Mouse (Mus musculus) R1 (cell line): ENCODE data around the gene Tuba8.

Experiments
- DNase-seq: peaks from one replicate; pipeline ENCODE4 v3.0.0-alpha.2; 2018; ENCODE audit warnings: low read depth, low spot score

Gene Tuba8

GRCm38 (mm10) chr6:121226744-121227143, 16.2 kb downstream of the Tuba8 start:
- DNase-seq = no peak

- no peak for DNase-seq
Observed at GRCm38 (mm10) chr6:121228421-121228820, 17.9 kb downstream of the Tuba8 start.

GRCm38 (mm10) chr6:121232652-121233051, 22.2 kb downstream of the Tuba8 start:
- no peak for DNase-seq

DNA sequence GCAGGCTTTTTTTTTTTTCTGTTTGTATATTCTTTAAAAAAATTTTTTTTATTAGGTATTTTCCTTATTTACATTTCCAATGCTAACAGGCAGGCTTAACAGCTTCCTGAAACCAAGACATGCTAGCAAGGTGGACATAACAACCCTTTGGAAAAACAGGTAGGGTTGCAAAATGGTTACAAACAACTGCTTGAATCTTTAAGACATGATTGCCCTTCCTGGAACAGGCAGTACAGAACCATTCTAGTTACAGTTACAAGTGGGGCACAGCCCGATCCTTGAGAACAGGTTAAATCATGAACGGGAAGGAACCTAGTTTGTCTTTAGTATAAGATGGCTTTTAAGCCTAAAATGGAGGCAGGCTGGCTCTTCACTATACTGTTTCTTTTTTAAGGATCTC, 25.9 kb downstream of the Tuba8 start:
- DNase-seq = no peak

DNA sequence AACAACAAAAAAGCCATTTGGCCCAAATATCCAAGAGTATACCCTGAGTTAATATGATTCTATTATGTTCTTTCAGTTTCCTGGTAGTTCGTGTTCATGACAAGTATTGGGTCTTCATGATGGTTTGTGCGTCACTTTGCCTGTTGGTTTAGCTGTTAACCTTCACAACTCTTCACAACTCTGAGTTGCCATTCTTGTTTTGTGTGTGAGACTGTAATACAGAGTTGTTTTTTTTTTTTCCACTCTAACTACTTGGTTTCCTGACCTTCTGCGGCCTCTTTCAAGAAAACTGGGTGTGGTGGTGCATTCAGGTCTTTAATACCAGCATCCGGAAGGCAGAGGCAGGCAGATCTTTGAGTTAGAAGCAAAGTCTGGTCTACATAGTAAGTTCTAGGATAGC, 27.7 kb downstream of the Tuba8 start:
- no peak for DNase-seq

DNA sequence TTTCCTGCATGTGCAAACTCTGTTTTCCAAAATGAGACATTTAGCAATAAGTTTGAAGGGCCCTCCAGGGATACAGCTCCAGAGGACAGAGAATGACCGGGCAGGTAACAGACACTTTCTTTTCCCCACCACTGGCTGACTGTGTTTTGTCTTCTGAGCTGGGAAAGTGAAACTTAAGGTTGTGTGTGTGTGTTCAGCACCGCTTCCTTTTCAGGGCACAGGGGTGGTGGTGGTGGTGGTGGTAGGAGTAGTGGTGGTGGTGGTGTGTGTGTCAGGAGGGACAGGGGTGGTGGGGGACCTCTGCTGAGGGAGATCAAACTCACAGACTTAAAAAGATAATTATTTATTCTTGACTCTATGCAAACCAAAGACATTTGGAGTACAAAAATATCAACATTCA, 31.3 kb downstream of the Tuba8 start:
- DNase-seq = no peak

GRCm38 (mm10) chr6:121243161-121243560, 32.7 kb downstream of the Tuba8 start:
- DNase-seq = no peak

DNA sequence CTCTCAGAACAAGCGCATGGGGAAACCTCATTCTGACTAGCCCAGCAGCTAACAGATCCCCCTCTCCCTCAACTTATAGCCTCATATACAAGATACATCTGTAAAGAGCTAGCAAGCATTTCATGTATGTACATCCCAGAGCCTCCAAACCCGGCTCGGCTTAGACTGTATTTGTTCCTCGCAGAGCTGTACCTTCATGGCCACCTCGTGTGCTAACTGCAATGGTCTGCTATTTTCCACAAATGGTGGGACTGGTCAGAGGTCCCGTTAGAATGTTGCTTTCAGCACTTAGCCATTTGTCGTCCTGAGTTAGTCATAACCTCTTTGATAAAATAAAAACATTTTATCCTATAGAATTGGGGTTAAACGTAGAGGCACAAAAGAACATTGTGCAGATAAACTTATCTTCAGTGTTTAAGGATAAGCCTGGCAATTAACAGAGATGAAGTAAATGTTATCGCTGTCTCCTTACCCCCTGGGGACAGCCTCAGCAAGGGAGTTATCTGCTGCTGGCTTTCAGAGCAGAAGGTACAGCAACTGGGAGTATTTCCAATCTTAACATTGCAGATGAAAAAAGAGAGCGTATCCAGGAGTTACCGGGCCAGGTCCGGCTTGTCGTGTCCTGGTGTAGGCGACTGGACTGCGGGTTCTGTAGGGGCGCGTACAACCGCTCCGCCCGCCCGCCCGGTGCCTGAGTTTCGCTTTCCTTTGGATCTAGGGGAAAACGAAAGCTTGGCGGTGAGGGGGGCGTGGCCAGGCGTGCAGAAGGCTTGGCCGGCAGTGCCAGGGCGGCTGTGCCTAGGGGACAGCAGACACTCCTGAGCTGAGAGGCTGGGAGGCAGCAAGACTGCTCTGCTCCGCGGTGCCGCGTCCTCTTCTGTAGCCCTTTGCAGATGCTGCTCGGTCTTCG, 34.9 kb downstream of the Tuba8 start, which contains the start of gene Usp18:
Usp18 (plus strand) TSS at position 780 of the 910 bp plus-strand sequence.
- peak; percentile 57 for DNase-seq

GRCm38 (mm10) chr6:121246037-121246361, 35.5 kb downstream of the Tuba8 start:
- no peak for DNase-seq

- DNase-seq = no peak
Observed at GRCm38 (mm10) chr6:121250406-121250805, 39.9 kb downstream of the Tuba8 start.

GRCm38 (mm10) chr6:121251256-121251655, 40.8 kb downstream of the Tuba8 start:
- no peak for DNase-seq

DNA sequence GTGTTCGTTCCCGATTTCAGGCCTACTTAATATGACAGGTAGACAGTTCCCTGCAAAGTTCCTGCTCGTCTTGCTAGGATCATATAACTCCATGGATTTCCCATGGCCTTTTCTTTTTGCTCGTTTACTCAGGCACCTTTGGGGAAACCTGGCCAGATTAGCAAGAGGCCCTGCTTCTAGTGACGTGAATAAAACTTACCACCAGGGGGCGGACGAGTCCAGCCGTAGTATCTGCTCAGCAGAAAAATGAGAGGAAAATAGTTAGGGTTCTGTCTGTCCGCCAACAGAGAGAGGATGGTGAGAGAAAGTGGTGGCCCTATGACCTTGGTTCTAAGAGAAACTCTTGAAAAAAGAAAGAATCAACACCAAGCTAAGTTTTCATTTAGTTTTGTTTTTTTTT, 50.1 kb downstream of the Tuba8 start:
- DNase-seq = peak; percentile 80

DNA sequence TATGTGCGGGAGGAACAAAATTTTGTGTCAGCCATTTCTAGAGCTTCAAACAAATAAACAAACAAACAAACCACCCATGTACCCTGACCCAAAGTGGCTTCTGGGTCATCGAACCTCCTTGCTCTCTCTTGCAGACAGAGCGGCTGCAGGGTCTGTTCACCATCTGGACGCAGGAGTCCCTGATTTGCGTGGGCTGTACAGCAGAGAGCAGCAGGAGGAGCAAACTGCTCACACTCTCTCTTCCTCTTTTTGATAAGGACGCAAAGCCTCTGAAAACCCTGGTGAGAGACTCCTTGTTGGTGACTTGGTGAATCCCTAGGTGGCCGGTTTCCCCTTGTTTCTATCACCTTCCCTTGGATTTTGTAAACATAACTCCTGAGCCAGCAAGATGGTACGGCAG, 50.7 kb downstream of the Tuba8 start:
- no peak for DNase-seq

GRCm38 (mm10) chr6:121262004-121262403, 51.5 kb downstream of the Tuba8 start:
- no peak for DNase-seq

DNA sequence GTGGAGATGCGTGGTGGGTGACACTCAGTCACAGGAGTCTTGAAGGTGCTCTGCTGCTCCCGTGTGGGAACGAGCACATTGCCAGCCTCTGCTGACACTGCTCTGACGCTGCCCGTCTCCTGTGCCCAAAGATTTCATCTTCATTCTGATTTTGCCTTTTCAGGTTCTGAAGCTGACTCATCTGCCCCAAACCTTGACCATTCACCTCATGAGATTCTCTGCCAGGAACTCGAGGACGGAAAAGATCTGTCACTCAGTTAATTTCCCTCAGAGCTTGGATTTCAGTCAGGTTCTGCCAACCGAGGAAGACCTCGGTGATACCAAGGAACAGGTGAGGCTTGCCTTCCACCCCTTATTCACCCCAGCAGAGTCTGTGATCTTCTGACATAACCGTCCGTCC, 52.0 kb downstream of the Tuba8 start:
- no peak for DNase-seq

- DNase-seq = no peak
Observed at GRCm38 (mm10) chr6:121270156-121270555, 59.7 kb downstream of the Tuba8 start.

GRCm38 (mm10) chr6:121271707-121272074, 61.2 kb downstream of the Tuba8 start:
- no peak for DNase-seq

DNA sequence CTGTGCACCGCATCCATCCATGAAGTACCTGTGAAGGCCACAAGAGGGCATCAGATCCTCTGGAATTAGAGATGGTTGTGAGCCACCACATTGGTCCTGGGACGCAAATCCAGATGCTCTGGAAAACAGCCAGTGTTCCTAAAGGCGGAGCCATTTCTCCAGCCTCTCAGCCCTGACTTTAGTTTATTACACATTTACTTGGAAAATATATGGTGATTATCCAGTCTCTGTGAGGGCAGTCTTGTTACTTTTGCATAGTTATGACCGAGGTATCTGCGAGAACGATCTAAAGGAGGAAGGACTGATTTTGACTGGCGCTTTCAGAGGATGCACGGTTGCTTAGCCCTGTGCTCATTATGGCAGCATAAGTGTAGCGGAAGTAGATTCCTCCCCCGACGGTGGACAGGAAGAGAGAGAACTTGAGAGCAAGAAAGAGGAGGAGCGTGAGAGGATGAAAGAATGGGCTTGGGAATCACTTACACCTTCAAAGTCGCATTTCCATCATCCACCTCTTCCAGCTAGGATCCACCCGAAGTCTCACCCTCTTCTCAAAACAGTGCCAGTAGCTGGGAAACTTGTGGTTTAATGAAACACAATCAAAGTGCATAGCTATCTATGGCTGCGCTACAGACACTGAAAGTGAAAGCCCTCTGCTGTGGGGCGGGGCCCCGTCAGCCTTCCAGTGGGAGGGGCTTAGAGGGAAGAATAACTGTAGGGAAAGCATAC, 61.7 kb downstream of the Tuba8 start:
- DNase-seq = peak; percentile 81

- peak; percentile 78 for DNase-seq
Observed at GRCm38 (mm10) chr6:121274356-121274755, 63.9 kb downstream of the Tuba8 start.
